Mouse (Mus musculus): Measurements from ENCODE around the gene Gm20219. TPM values are rescaled to one million over a fixed set of nuclear protein-coding genes. Genes with fewer than 3 reads are reported as not detected.

The Gm20219 gene
- total RNA-seq, 2 experiments from 2014 or later, result 1.9 to 2.2 TPM

Other genes starting within 250 kb of the Gm20219 start
- 100 to 1,000 TPM; 111 to 112 TPM for gene Kdm4b, start 228.3 kb downstream of the Gm20219 start, total RNA-seq (2021)
- 100 to 1,000 TPM; 821 to 872 TPM for gene Ptprs, start 77.9 kb downstream of the Gm20219 start, total RNA-seq (2021)
- gene Znrf4, start 42.0 kb downstream of the Gm20219 start, total RNA-seq (2021), result not detected
- 100 to 1,000 TPM; 105 to 107 TPM for gene Safb2, start 30.2 kb upstream of the Gm20219 start, total RNA-seq (2021)
- 100 to 1,000 TPM; 173 to 188 TPM for gene Safb, start 30.4 kb upstream of the Gm20219 start, total RNA-seq (2021)
- 100 to 1,000 TPM; 119 to 135 TPM for gene 2410015M20Rik, start 55.4 kb upstream of the Gm20219 start, total RNA-seq (2021)
- 100 to 1,000 TPM; 563 to 595 TPM for gene Rpl36, start 59.0 kb upstream of the Gm20219 start, total RNA-seq (2021)
- 10 to 100 TPM; 61.5 to 63.4 TPM for gene Lonp1, start 72.5 kb upstream of the Gm20219 start, total RNA-seq (2021)
- 1 to 10 TPM; 1.3 to 2.2 TPM for gene Catsperd, start 73.8 kb upstream of the Gm20219 start, total RNA-seq (2021)
- gene Ranbp3, start 118.9 kb upstream of the Gm20219 start, total RNA-seq (2021), result 100 to 1,000 TPM; 102 to 112 TPM
- gene Ndufa11, start 163.4 kb upstream of the Gm20219 start, total RNA-seq (2021), result 100 to 1,000 TPM; 187 to 194 TPM
- gene Vmac, start 163.6 kb upstream of the Gm20219 start, total RNA-seq (2021), result 10 to 100 TPM; 10.8 to 12.6 TPM
- gene Nrtn, start 203.1 kb upstream of the Gm20219 start, total RNA-seq (2021), result 1 to 10 TPM; 1.2 to 1.3 TPM
- gene Dus3l, start 210.4 kb upstream of the Gm20219 start, total RNA-seq (2021), result 10 to 100 TPM; 80.0 to 90.4 TPM
- 1 to 10 TPM; 1.2 TPM for gene Prr22, start 215.9 kb upstream of the Gm20219 start, total RNA-seq (2021)